Mouse (Mus musculus) limb, embryonic 13.5 days (tissue): ENCODE measurements around the gene Cmss1. TPM values are rescaled to one million over a fixed set of nuclear protein-coding genes. Genes with fewer than 3 reads are reported as not detected.

Experiments
- ATAC-seq: fragments of 200-750 bp; cut with Nextera tagmentation; 2 replicates; pipeline ENCODE4 v1.8.0; 2017; ENCODE audit warnings: low read depth, moderate number of reproducible peaks, moderate TSS enrichment; ENCODE audit not compliant: low FRiP score
- H3K27ac ChIP-seq: fragments of 300-500 bp; sonication (generic); 2 replicates; pipeline ENCODE4 v1.5.1; 2015; ENCODE audit warnings: inconsistent platforms, mild to moderate bottlenecking, moderate library complexity
- H3K27me3 ChIP-seq: fragments of 300-500 bp; sonication (generic); 2 replicates; pipeline ENCODE4 v1.6.1; 2015; ENCODE audit warnings: mild to moderate bottlenecking, inconsistent platforms
- H3K36me3 ChIP-seq: fragments of 300-500 bp; sonication (generic); 2 replicates; pipeline ENCODE4 v1.6.1; 2015; ENCODE audit warnings: inconsistent platforms, mild to moderate bottlenecking, moderate library complexity
- H3K4me1 ChIP-seq: fragments of 300-500 bp; sonication (generic); 2 replicates; pipeline ENCODE4 v1.6.1; 2015; ENCODE audit warnings: inconsistent platforms
- H3K4me2 ChIP-seq: fragments of 300-500 bp; sonication (generic); replicated peaks from 2 replicates; pipeline ENCODE4 v1.6.1; 2015; ENCODE audit warnings: inconsistent platforms, mild to moderate bottlenecking, moderate library complexity
- H3K4me3 ChIP-seq: fragments of 300-500 bp; sonication (generic); 2 replicates; pipeline ENCODE4 v1.5.1; 2015; ENCODE audit warnings: moderate library complexity, mild to moderate bottlenecking, inconsistent platforms
- H3K9ac ChIP-seq: fragments of 300-500 bp; sonication (generic); 2 replicates; pipeline ENCODE4 v1.6.1; 2015; ENCODE audit warnings: mild to moderate bottlenecking, inconsistent platforms
- H3K9me3 ChIP-seq: fragments of 300-500 bp; sonication (generic); 2 replicates; pipeline ENCODE4 v1.6.1; 2016; ENCODE audit warnings: inconsistent platforms
- WGBS: fragments of 180-500 bp; shearing (Covaris S2); methylation state at CpG from one replicate; pipeline ENCODE4 v1.1.7; 2015; 5-methylcytosine and 5-hydroxymethylcytosine counted together
- polyA plus RNA-seq: library from polyadenylated mRNA; unstranded; fragments of >200 nt; fragmentation: Nextera tagmentation; extraction: Ambion mirVana; gene quantifications from 2 replicates; pipeline ENCODE4 v1.2.1, GENCODE M21; 2015

The Cmss1 gene
- polyA plus RNA-seq, 1 experiment from 2014 or later = 50.6 TPM

DNA sequence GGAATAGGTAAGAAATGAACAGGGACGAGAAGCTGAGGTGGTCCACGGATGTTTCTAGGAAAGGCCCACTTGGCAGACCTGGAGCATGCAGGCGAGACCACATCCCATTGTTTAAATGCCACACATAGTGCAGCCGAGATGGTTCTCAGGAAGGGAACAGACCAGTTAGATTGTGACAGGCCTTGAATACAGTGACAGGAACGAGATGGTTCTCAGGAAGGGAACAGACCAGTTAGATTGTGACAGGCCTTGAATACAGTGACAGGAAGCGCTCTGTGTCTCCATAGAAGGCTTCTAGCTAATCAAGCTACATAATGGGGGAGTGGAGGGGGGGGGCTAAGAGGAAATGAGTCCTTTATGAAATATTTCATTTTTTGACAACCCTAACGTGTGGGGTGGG is 26.6 kb downstream of the Cmss1 start:
- Histone ChIP-seq H3K27me3 (no peaks in the 10 kb centered on the region), H3K4me3 (no peak overlapping the region), H3K27ac (no peak overlapping the region), H3K36me3 (peaks cover 9% of the 10 kb centered on the region; the same call in 1 of the 2 replicates), H3K9ac (no peak overlapping the region), H3K4me1 (peaks cover 3% of the 10 kb centered on the region; the same call in 1 of the 2 replicates), H3K4me2 (no peak overlapping the region), H3K9me3 (no peaks in the 10 kb centered on the region)
- ATAC-seq = no peak
- WGBS = 76% methylated on average over 7 of the region's 7 CpGs

DNA sequence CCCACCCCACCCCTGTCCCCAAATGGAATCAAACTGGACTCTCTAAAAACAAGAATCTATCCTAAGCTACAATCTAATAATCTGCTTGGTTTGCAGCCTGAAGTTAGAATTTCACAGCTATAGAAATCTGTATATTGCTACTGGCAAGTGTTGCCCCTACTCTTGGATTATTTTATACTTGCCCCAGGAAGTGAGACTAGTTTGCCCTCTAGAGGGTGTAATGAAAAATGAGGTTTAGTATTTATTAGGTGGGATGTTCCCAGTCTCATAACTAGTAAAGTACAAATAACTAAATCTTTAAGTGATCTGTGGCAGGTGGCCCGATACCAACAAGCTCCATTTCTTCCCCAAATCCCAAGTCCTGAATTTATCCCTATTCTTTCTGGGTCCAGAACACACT is 29.1 kb downstream of the Cmss1 start:
- peaks cover 17% of the 10 kb centered on the region for H3K4me1 ChIP-seq
- ATAC-seq = no peak
- H3K27me3 ChIP-seq = no peaks in the 10 kb centered on the region
- H3K9ac ChIP-seq = no peak overlapping the region
- no peak overlapping the region for H3K27ac ChIP-seq
- no peak overlapping the region for H3K4me2 ChIP-seq
- no peaks in the 10 kb centered on the region for H3K9me3 ChIP-seq
- H3K36me3 ChIP-seq = peaks cover 19% of the 10 kb centered on the region; the same call in 1 of the 2 replicates
- H3K4me3 ChIP-seq = no peak overlapping the region
- WGBS = 74% methylated on average over 1 of the region's 1 CpGs

GRCm38 (mm10) chr16:57575764-57576388 is 30.8 kb downstream of the Cmss1 start:
- no peak for ATAC-seq
- Histone ChIP-seq H3K4me2 (no peak overlapping the region), H3K36me3 (peaks cover 34% of the 10 kb centered on the region), H3K27ac (no peak overlapping the region), H3K4me1 (peaks cover 24% of the 10 kb centered on the region), H3K9me3 (no peaks in the 10 kb centered on the region), H3K9ac (no peak overlapping the region), H3K4me3 (no peak overlapping the region), H3K27me3 (no peaks in the 10 kb centered on the region)
- 94% methylated on average over 1 of the region's 1 CpGs for WGBS

DNA sequence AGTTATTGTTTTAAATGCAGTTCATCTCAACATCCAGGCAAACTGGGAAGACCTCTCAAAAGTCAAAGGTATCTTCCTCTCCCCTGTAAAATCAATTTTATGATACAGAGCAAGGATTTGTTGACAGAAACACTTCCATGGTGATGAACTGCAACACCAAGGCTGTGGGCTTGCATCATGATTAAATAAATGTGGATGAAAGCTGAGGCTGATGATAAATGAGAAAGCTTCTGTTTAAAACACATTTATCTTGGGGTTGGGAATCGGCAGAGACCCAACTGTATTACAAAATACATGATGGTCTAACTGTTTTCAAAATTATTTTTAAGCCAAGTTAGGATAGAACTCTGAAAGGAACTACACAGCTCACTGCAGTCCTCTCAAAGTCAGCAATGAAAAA is 32.8 kb downstream of the Cmss1 start:
- ATAC-seq = no peak
- 87% methylated on average over 1 of the region's 1 CpGs for WGBS
- no peak overlapping the region for H3K4me2 ChIP-seq
- H3K36me3 ChIP-seq = peaks cover 48% of the 10 kb centered on the region
- no peaks in the 10 kb centered on the region for H3K9me3 ChIP-seq
- no peak overlapping the region for H3K9ac ChIP-seq
- H3K4me3 ChIP-seq = no peak overlapping the region
- peaks cover 24% of the 10 kb centered on the region for H3K4me1 ChIP-seq
- H3K27ac ChIP-seq = no peak overlapping the region
- H3K27me3 ChIP-seq = no peaks in the 10 kb centered on the region

DNA sequence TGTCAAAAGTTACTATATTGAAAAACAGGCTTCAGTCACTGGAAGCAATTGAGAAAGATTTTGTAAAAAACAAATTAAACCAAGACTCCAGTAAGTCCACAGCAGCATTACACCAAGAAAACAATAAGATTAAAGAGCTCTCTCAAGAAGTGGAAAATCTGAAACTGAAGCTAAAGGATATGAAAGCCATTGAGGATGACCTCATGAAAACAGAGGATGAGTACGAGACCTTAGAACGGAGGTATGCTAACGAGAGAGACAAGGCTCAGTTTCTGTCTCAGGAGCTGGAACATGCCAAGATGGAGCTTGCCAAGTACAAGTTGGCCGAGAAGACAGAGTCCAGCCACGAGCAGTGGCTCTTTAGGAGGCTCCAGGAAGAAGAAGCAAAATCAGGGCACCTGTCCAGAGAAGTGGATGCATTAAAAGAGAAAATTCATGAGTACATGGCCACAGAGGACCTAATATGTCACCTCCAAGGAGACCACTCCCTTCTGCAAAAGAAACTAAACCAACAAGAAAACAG is 35.8 kb downstream of the Cmss1 start:
- H3K36me3 ChIP-seq = peaks cover 47% of the 10 kb centered on the region
- 88% methylated on average over 5 of the region's 5 CpGs for WGBS
- H3K4me3 ChIP-seq = no peak overlapping the region
- H3K27ac ChIP-seq = no peak overlapping the region
- no peak overlapping the region for H3K4me2 ChIP-seq
- no peaks in the 10 kb centered on the region for H3K9me3 ChIP-seq
- H3K27me3 ChIP-seq = no peaks in the 10 kb centered on the region
- no peak for ATAC-seq
- no peak overlapping the region for H3K9ac ChIP-seq
- peaks cover 24% of the 10 kb centered on the region for H3K4me1 ChIP-seq

- H3K27me3 ChIP-seq = no peaks in the 10 kb centered on the region
- H3K36me3 ChIP-seq = peaks cover 41% of the 10 kb centered on the region
- no peak overlapping the region for H3K9ac ChIP-seq
- H3K4me1 ChIP-seq = peaks cover 22% of the 10 kb centered on the region
- 92% methylated on average over 7 of the region's 7 CpGs for WGBS
- ATAC-seq = no peak
- no peak overlapping the region for H3K27ac ChIP-seq
- H3K4me3 ChIP-seq = no peak overlapping the region
- H3K9me3 ChIP-seq = no peaks in the 10 kb centered on the region
- no peak overlapping the region for H3K4me2 ChIP-seq
Measured at GRCm38 (mm10) chr16:57568648-57569404, 37.8 kb downstream of the Cmss1 start.

DNA sequence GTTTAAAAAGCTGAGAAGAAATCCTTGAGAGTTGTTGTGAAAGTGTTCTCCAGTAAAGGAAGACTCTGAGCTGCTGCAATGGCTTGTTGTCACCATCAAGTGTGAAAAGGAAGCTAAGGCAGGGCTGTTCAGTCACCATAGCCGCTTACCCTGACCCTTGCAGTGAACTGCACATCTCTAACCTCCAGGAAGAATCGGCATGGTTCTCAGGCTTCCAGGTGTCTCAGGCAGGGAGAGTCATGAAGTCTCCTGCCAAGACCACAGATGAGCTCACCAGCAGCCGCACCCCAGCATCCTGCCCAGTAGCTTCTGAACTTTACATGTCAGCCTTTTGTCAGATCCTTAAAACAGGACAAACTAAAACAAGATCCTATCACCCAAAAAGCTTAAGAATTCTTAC is 40.4 kb downstream of the Cmss1 start:
- Histone ChIP-seq H3K4me1 (peaks cover 12% of the 10 kb centered on the region; the same call in 1 of the 2 replicates), H3K9ac (no peak overlapping the region), H3K27ac (no peak overlapping the region), H3K4me2 (no peak overlapping the region), H3K27me3 (no peaks in the 10 kb centered on the region), H3K36me3 (peaks cover 28% of the 10 kb centered on the region), H3K9me3 (no peaks in the 10 kb centered on the region), H3K4me3 (no peak overlapping the region)
- WGBS = 81% methylated on average over 3 of the region's 3 CpGs
- no peak for ATAC-seq

DNA sequence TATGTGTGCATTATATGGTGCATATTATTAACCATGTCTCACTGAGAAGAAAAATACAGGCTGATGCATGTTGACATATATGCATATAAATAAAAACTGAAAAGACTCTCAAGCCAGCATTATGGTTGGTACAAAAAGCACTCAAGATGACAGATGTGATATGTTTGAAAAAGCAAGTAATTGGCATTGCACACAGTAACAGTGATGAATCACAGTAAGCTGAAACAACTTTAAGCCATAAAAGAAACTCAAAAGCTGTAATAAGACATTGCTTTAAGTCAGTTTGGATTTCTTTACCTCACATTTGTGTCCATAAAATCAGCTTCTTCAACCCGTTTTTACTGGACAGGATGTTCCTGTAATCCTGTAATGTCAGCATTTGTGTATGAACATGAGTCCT is 41.9 kb downstream of the Cmss1 start:
- Histone ChIP-seq H3K27ac (no peak overlapping the region), H3K36me3 (peaks cover 14% of the 10 kb centered on the region), H3K4me3 (no peak overlapping the region), H3K27me3 (no peaks in the 10 kb centered on the region), H3K4me1 (0 out of 2 replicates have a peak, but pooled peaks cover 12% of the 10 kb centered on the region), H3K9ac (no peak overlapping the region), H3K4me2 (no peak overlapping the region), H3K9me3 (no peaks in the 10 kb centered on the region)
- no peak for ATAC-seq
- 57% methylated on average over 1 of the region's 1 CpGs for WGBS

- no peaks in the 10 kb centered on the region for H3K27me3 ChIP-seq
- H3K4me3 ChIP-seq = no peak overlapping the region
- H3K9ac ChIP-seq = no peak overlapping the region
- 0 out of 2 replicates have a peak, but pooled peaks cover 12% of the 10 kb centered on the region for H3K4me1 ChIP-seq
- ATAC-seq = no peak
- 73% methylated on average over 3 of the region's 3 CpGs for WGBS
- H3K27ac ChIP-seq = no peak overlapping the region
- peaks cover 10% of the 10 kb centered on the region; the same call in 1 of the 2 replicates for H3K36me3 ChIP-seq
- H3K4me2 ChIP-seq = no peak overlapping the region
- no peaks in the 10 kb centered on the region for H3K9me3 ChIP-seq
Measured at GRCm38 (mm10) chr16:57563453-57563852, 43.2 kb downstream of the Cmss1 start.

- ATAC-seq = no peak
Measured at GRCm38 (mm10) chr16:57560185-57560584, 46.5 kb downstream of the Cmss1 start.

GRCm38 (mm10) chr16:57558258-57558657 is 48.4 kb downstream of the Cmss1 start:
- no peak for ATAC-seq
- H3K4me2 ChIP-seq = no peak overlapping the region

More at GRCm38 (mm10) chr16:57560185-57560584, 46.5 kb downstream of the Cmss1 start:
- Histone ChIP-seq H3K4me1 (peaks cover 21% of the 10 kb centered on the region), H3K9me3 (no peaks in the 10 kb centered on the region), H3K27ac (no peak overlapping the region), H3K9ac (no peak overlapping the region), H3K4me3 (no peak overlapping the region), H3K4me2 (no peak overlapping the region), H3K27me3 (no peaks in the 10 kb centered on the region), H3K36me3 (peaks cover 3% of the 10 kb centered on the region; the same call in 1 of the 2 replicates)
- WGBS = 94% methylated on average over 1 of the region's 1 CpGs

DNA sequence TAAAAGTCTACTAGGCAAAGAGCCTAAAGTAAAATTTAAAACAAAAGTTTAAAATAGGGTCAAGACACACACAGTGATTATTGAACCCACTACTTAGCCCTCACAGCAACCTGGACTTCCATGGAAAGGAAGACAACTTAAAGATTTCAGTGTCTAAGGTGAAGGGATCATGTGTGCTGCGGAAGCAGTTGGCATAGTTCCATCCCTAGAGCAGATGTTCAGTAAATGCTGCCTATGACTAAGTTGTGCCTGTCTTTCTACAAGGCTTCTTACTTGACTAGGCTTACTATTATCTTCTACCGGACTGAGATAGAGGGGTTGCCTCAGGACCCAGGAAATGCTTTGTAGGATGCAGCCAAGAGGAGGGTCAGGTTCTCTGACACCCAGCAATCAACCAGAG is 50.4 kb downstream of the Cmss1 start:
- H3K9ac ChIP-seq = no peak overlapping the region
- no peaks in the 10 kb centered on the region for H3K27me3 ChIP-seq
- H3K4me3 ChIP-seq = no peak overlapping the region
- no peak overlapping the region for H3K4me2 ChIP-seq
- ATAC-seq = no peak; the same call in 1 of the 2 replicates
- no peaks in the 10 kb centered on the region for H3K9me3 ChIP-seq
- 85% methylated on average over 2 of the region's 2 CpGs for WGBS
- H3K27ac ChIP-seq = no peak overlapping the region
- peaks cover 37% of the 10 kb centered on the region for H3K4me1 ChIP-seq
- H3K36me3 ChIP-seq = peaks cover 10% of the 10 kb centered on the region; the same call in 1 of the 2 replicates

More at GRCm38 (mm10) chr16:57558258-57558657, 48.4 kb downstream of the Cmss1 start:
- peaks cover 6% of the 10 kb centered on the region; the same call in 1 of the 2 replicates for H3K36me3 ChIP-seq
- no peak overlapping the region for H3K9ac ChIP-seq
- 90% methylated on average over 3 of the region's 3 CpGs for WGBS
- no peaks in the 10 kb centered on the region for H3K9me3 ChIP-seq
- H3K4me3 ChIP-seq = no peak overlapping the region
- no peak overlapping the region for H3K27ac ChIP-seq
- H3K4me1 ChIP-seq = peaks cover 23% of the 10 kb centered on the region
- H3K27me3 ChIP-seq = no peaks in the 10 kb centered on the region
